Mouse (Mus musculus): ENCODE results near the gene Pdk4. TPM values are rescaled to one million over a fixed set of nuclear protein-coding genes. Genes with fewer than 3 reads are reported as not detected.

The Pdk4 gene
- 83.8 TPM for polyA plus RNA-seq (2014; fragmentation: Illumina TruSeq; extraction: RNeasy Lipid Tissue Mini Kit (QIAGEN cat#74804); ENCODE audit: low replicate concordance)

GRCm38 (mm10) chr6:5495961-5496853, at the start of gene Pdk4:
Gene Pdk4, minus strand, starts transcription at chr6:5496309.

Other genes starting within 250 kb of the Pdk4 start
- 104 TPM for gene Pon3, start 240.0 kb downstream of the Pdk4 start, polyA plus RNA-seq (2014; fragmentation: Illumina TruSeq; extraction: RNeasy Lipid Tissue Mini Kit (QIAGEN cat#74804); ENCODE audit: low replicate concordance)
- 201 TPM for gene Pon2, start 197.9 kb downstream of the Pdk4 start, polyA plus RNA-seq (2014; fragmentation: Illumina TruSeq; extraction: RNeasy Lipid Tissue Mini Kit (QIAGEN cat#74804); ENCODE audit: low replicate concordance)
- 1.1 TPM for gene Asb4, start 112.9 kb downstream of the Pdk4 start, polyA plus RNA-seq (2014; fragmentation: Illumina TruSeq; extraction: RNeasy Lipid Tissue Mini Kit (QIAGEN cat#74804); ENCODE audit: low replicate concordance)
- gene Dync1i1, start 229.3 kb upstream of the Pdk4 start, polyA plus RNA-seq (2014; fragmentation: Illumina TruSeq; extraction: RNeasy Lipid Tissue Mini Kit (QIAGEN cat#74804); ENCODE audit: low replicate concordance), result not detected

Measured in small intestine, adult 10 weeks (tissue).